Mouse (Mus musculus) bone marrow macrophage, adult 2 months (primary cell): Measurements from ENCODE around the gene Trim75. TPM values are rescaled to one million over a fixed set of nuclear protein-coding genes. Genes with fewer than 3 reads are reported as not detected.

ENCODE experiments used
- H3K27ac ChIP-seq: 2 replicates; pipeline ENCODE4 v1.5.1; 2012; ENCODE audit warnings: low read depth, low read length; ENCODE audit not compliant: insufficient read depth
- H3K4me1 ChIP-seq: 2 replicates; pipeline ENCODE4 v1.6.1; 2012; ENCODE audit warnings: low read length; ENCODE audit not compliant: control insufficient read depth, insufficient read depth
- H3K4me3 ChIP-seq: 2 replicates; pipeline ENCODE4 v1.5.1; 2012; ENCODE audit warnings: mild to moderate bottlenecking, low read length, moderate library complexity; ENCODE audit not compliant: insufficient read depth
- CTCF ChIP-seq: IDR thresholded peaks from 2 replicates; pipeline ENCODE4 v1.5.1; 2012; ENCODE audit warnings: low read depth, mild to moderate bottlenecking, low read length, moderate library complexity
- POLR2A ChIP-seq: IDR thresholded peaks from 2 replicates; pipeline ENCODE4 v1.6.1; 2012; ENCODE audit warnings: mild to moderate bottlenecking, low read depth, low read length, borderline replicate concordance
- polyA plus RNA-seq: library from polyadenylated mRNA; stranded (reverse); fragments of >200 nt; gene quantifications from 2 replicates; pipeline ENCODE4 v1.2.4, GENCODE M21; 2012; ENCODE audit not compliant: missing spikeins, insufficient read depth, insufficient read length

Trim75 gene
- polyA plus RNA-seq, 1 experiment: not detected

- TF ChIP-seq POLR2A (no peak), CTCF (no peak)
- H3K27ac ChIP-seq: no peak overlapping the region
Measured at GRCm38 (mm10) chr8:64998806-64999365, 11.3 kb upstream of the Trim75 start.

DNA sequence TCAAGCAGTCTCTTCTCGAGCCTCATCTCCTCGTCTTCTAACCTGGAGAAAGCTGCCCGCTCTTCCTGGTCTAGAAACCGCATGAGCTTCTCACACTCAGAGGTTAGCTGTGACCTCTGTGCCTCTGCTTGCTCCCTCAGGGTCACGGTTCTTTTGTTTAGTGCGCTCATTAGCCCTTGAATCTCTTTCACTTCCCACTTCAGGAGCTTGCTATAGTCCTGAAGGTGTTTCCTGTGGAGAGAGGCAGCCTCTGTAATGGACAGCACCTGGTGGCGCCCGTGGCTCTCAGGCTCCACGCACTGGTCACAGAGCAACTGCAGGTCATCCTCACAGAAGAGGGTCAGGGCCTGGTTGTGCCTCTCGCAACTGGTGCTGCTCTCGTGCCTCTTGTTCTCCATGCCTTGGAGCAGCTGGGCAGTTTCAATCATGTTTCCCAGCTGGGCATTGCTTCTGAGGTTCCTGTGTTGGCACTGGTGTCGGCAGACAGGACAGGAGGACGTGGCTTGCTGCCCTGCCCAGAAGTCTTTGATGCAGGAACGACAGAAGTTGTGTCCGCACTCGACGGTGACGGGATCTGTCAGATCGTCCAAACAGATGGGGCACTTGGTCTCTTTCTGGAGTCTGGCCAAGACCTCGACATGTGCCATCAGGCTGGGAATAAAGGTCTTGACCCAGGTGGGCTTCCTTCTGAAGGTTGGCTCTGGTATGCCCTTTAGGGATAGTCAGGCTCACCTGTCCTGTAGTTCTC lies 4.3 kb downstream of the Trim75 start:
- no peak overlapping the region for H3K27ac ChIP-seq
- no peak overlapping the region for H3K4me3 ChIP-seq
- H3K4me1 ChIP-seq: no peaks in the 10 kb centered on the region
- TF ChIP-seq CTCF: no peak
- no peak for TF ChIP-seq POLR2A

More at GRCm38 (mm10) chr8:64998806-64999365, 11.3 kb upstream of the Trim75 start:
- H3K4me1 ChIP-seq: no peaks in the 10 kb centered on the region
- H3K4me3 ChIP-seq: no peak overlapping the region

GRCm38 (mm10) chr8:64962836-64963235 lies 24.8 kb downstream of the Trim75 start:
- Histone ChIP-seq H3K4me1 (no peaks in the 10 kb centered on the region), H3K4me3 (no peak overlapping the region), H3K27ac (no peak overlapping the region)
- no peak for TF ChIP-seq CTCF
- TF ChIP-seq POLR2A: no peak

GRCm38 (mm10) chr8:64959025-64959424 lies 28.6 kb downstream of the Trim75 start:
- TF ChIP-seq CTCF: no peak
- TF ChIP-seq POLR2A: no peak
- Histone ChIP-seq H3K27ac (no peak overlapping the region), H3K4me1 (no peaks in the 10 kb centered on the region), H3K4me3 (no peak overlapping the region)

GRCm38 (mm10) chr8:64952101-64952500 lies 35.5 kb downstream of the Trim75 start:
- TF ChIP-seq POLR2A (no peak), CTCF (no peak)
- Histone ChIP-seq H3K4me1 (peaks cover 22% of the 10 kb centered on the region), H3K27ac (no peak overlapping the region), H3K4me3 (no peak overlapping the region)

GRCm38 (mm10) chr8:64948371-64948770 lies 39.3 kb downstream of the Trim75 start:
- Histone ChIP-seq H3K27ac (no peak overlapping the region), H3K4me1 (peaks cover 31% of the 10 kb centered on the region), H3K4me3 (no peak overlapping the region)
- no peak for TF ChIP-seq POLR2A
- TF ChIP-seq CTCF: no peak

- TF ChIP-seq CTCF (no peak), POLR2A (no peak)
- H3K4me1 ChIP-seq: peaks cover 31% of the 10 kb centered on the region
Measured at GRCm38 (mm10) chr8:64947698-64948034, 40.0 kb downstream of the Trim75 start.

GRCm38 (mm10) chr8:64946820-64947697 lies 40.6 kb downstream of the Trim75 start, which contains the start of gene Tmem192:
Gene Tmem192, plus strand, starts transcription at chr8:64947185.
- Histone ChIP-seq H3K27ac (peak within 1 kb of the TSS; percentile 95), H3K4me3 (peak within 1 kb of the TSS; percentile 76), H3K4me1 (peaks cover 31% of the 10 kb centered on the region)
- no peak for TF ChIP-seq CTCF
- 0 out of 2 replicates have a peak, but pooled peaks have one; percentile 11 for TF ChIP-seq POLR2A

More at GRCm38 (mm10) chr8:64947698-64948034, 40.0 kb downstream of the Trim75 start:
- peak overlapping the region; percentile 95 for H3K27ac ChIP-seq
- peak overlapping the region; percentile 76 for H3K4me3 ChIP-seq

GRCm38 (mm10) chr8:64946441-64946819 lies 41.2 kb downstream of the Trim75 start:
- peak overlapping the region; percentile 65 for H3K27ac ChIP-seq
- peak overlapping the region; percentile 57 for H3K4me3 ChIP-seq
- H3K4me1 ChIP-seq: peaks cover 27% of the 10 kb centered on the region
- TF ChIP-seq POLR2A (no peak), CTCF (no peak)

- H3K4me1 ChIP-seq: peaks cover 23% of the 10 kb centered on the region
- TF ChIP-seq CTCF (no peak), POLR2A (no peak)
Measured at GRCm38 (mm10) chr8:64945606-64946005, 42.0 kb downstream of the Trim75 start.

More at GRCm38 (mm10) chr8:64945606-64946005, 42.0 kb downstream of the Trim75 start:
- Histone ChIP-seq H3K4me3 (no peak overlapping the region), H3K27ac (peak overlapping the region; percentile 65)
